Mouse (Mus musculus): ENCODE data around the gene Nup107. TPM values are rescaled to one million over a fixed set of nuclear protein-coding genes. Genes with fewer than 3 reads are reported as not detected.
A peak's percentile ranks its signal among the peaks of the same experiment; 100 is the strongest.
"Not testable (repeated sequence)": the region's sequence is repeated elsewhere in the genome, so short reads cannot be mapped to it uniquely, and the experiment has no call there.

Gene Nup107
- total RNA-seq, 4 experiments from 2014 or later = 13.3 to 21.0 (median 15.6) TPM

GRCm38 (mm10) chr10:117714928-117715500 lies 77.5 kb downstream of the Nup107 start:
- no peak for DNase-seq

DNA sequence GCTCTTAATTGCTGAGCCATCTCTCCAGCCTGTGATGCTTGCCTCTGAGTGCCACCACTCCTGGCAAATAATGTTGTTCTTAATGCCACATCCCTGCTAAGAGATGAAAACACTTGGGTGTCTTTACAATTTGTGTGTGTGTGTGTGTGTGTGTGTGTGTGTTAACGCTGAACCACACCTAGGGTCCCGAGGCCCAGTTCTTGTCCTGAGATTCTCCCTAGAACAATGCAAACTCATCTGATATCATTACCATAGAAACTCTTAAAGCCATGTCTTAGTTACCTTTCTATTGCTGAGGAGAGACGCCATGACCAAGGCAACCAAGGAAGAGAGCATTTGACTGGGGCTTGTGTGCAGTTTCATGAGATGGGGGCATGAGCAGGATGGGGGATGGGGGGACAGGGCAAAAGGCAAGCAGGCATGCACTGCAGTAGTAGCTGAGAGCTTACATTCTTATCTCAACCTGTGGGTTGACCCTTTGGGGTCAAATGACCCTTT lies 78.4 kb downstream of the Nup107 start:
- no peak for DNase-seq

DNA sequence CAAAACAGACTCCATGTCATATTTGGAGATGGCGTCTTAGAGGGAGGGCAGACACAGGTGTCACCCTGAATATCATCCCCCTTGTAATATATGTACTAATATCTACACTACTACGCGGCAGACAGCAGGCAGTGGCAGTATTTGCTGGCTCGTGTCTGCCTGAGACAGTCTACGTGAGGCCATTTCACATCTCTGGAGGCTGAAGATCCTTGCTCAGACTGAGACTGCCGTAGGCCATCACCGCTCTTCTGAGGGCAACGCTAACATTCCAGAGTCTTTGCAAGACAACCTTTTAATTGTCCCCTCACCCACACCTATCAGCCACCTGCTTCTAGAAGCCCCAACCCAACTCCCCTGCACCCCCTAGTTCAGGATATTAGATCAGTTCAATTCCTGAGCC lies 79.0 kb downstream of the Nup107 start:
- no peak for DNase-seq

GRCm38 (mm10) chr10:117712871-117713270 lies 79.6 kb downstream of the Nup107 start:
- DNase-seq = no peak

GRCm38 (mm10) chr10:117712191-117712754 lies 80.2 kb downstream of the Nup107 start:
- DNase-seq = no peak

DNA sequence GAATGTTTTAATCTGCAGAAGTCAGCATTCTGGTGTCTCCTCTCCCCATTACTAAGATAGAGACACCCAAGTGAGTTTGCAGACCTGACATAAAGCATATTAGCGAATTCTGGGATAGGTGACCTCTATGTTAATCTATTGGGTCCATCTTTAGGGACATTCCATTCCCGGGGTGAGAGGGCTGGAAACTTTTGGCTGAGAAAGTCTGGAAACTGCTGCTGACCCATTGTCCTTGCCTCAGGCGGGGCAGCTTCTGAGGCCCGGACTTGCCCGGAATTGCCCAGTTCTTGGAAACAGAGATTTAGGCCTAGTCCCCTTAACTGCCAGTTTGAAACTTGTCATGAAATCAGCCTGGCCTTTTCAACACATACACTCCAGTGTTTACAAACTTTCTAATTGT lies 81.1 kb downstream of the Nup107 start:
- no peak for DNase-seq

DNA sequence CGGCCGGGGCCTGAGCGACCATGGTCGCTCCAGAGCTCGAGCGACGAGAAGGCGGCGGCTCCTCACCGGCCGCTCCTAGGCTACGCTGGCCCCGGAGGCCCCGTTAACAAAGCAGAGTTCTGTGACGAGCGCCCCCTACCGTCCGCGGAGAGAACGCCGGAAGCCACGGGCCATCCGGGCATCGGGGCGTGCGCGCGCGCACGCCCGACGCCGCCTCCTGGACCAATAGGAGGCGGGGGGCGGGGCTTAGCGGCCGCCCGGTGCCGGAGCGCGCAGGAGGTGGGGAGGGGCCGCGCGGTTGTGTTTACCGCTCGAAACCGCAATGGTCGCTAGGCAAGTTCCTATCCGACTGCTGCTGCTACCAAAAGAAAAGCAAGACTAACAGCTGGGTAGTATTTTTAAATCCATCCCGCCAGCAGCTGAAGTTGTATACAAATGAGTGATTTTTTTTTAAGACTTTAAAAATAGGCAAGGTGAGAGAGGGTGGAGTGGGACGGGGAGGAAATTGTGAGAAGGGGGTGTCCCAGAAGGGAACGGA lies 81.8 kb downstream of the Nup107 start, which contains the start of gene Mdm2:
Gene Mdm2, minus strand, starts transcription at position 155 of the 538 bp plus-strand sequence.
- DNase-seq = peak; percentile 88

DNA sequence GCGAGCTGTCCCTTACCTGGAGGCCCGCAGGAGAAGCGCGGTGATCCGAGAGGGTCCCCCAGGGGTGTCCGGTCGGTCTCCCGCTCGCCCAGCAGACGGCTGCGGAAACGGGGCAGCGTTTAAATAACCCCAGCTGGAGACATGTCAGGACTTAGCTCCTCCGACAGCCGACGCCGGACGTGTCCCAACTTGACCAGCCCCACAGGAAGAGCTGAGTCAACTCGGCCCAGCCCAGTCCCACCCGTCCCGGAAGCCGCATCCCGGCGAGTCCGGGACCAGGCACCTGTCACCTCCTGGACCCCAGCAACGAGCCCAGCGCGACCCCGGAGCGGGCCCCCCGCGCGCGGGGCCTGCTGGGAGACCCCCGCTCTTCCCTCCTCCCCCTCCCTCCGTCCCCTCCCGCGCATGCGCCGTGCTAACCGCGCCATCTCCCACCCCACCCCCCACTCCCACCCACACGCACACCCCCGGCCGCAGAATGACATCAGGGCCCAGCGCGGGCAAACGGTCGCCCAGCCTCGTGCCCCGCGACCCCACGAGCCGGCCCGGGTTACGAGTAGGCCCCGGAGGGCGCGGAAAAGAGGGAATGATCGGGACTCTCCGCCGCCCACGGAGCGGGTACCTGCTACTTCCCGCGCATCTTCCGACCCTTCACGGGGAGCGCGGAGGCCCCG lies 82.4 kb downstream of the Nup107 start:
- peak; percentile 81 for DNase-seq

GRCm38 (mm10) chr10:117709326-117709830 lies 83.1 kb downstream of the Nup107 start:
- DNase-seq = no peak

- DNase-seq = no peak
Measured at GRCm38 (mm10) chr10:117708856-117709255, 83.6 kb downstream of the Nup107 start.

GRCm38 (mm10) chr10:117708376-117708775 lies 84.1 kb downstream of the Nup107 start:
- DNase-seq = no peak

GRCm38 (mm10) chr10:117707114-117707838 lies 85.2 kb downstream of the Nup107 start:
- DNase-seq = no peak

DNA sequence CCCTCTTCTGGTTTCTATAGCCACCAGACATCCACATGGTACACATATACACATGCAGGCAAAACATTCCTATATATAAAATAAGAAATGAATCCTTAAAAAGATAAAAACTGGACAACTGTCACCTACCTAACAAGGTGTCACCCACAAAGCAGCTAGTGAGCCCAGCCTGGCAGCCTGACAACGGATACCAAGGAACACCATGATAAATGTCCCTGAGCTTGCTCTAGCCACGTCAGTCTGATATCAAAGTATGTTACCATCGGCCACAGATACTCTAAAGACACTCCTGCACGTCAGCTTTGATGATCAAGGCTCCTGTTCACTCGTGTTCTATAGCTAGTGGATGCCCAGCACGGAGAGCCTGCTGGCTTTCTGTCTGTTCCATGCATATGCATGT lies 86.1 kb downstream of the Nup107 start:
- no peak for DNase-seq

GRCm38 (mm10) chr10:117705806-117706205 lies 86.7 kb downstream of the Nup107 start:
- no peak for DNase-seq

- no peak for DNase-seq
Measured at GRCm38 (mm10) chr10:117704964-117705335, 87.6 kb downstream of the Nup107 start.

- not testable (repeated sequence) for DNase-seq
Measured at GRCm38 (mm10) chr10:117704314-117704963, 88.1 kb downstream of the Nup107 start.

GRCm38 (mm10) chr10:117703506-117703905 lies 89.0 kb downstream of the Nup107 start:
- DNase-seq = no peak

- DNase-seq = no peak
Measured at GRCm38 (mm10) chr10:117702024-117702833, 90.3 kb downstream of the Nup107 start.

- no peak for DNase-seq
Measured at GRCm38 (mm10) chr10:117701034-117701829, 91.3 kb downstream of the Nup107 start.
